Mouse (Mus musculus) adrenal gland, adult 8-10 months (tissue): Measurements from ENCODE around the gene Vps45. TPM values are rescaled to one million over a fixed set of nuclear protein-coding genes. Genes with fewer than 3 reads are reported as not detected.
"Not testable (repeated sequence)": the region's sequence is repeated elsewhere in the genome, so short reads cannot be mapped to it uniquely, and the experiment has no call there.

ENCODE experiments used
- DNase-seq: peaks from one replicate; pipeline ENCODE4 v3.0.0; 2022
- total RNA-seq, 4 experiments: library from RNA; stranded (reverse); gene quantifications; 2 replicates each; pipeline ENCODE4 v1.2.4; 2022

Vps45 gene
- total RNA-seq, 4 experiments from 2014 or later = 29.7 to 49.0 (median 34.9) TPM

DNA sequence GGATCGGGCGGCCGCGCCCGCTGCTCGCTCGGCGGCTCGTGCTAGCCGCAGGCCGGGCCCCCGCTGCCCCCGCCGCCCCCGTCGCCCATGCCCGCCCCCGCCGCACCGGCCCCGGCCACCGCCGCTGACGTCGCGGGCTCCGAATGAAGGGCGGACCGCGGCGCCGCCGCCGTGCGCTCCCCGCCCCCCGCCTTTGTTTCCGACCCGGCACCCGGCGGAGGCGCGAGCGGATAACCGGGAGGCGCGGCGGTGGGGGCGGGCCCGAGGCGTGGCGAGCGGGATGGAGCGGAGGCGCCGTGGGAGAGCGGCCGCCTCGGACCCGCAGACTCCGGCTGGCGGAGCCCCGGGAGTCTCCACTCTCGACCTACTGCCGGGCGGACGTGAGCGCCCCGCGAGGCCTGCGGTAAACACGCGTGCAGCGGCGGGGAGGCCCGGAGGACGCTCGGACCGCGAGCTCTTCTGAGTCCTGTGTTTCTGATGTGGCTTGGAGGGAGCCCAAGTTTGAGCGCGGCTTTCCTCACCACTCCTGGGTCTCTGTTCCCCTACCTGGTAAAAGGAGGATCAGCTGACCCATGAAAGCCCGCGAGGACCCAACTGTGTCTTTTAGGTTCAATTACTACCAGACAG lies 62.4 kb downstream of the Vps45 start, which contains the start of gene Plekho1:
TSS of gene Plekho1 (minus strand) at position 200 of the 627 bp plus-strand sequence.
- no peak for DNase-seq

DNA sequence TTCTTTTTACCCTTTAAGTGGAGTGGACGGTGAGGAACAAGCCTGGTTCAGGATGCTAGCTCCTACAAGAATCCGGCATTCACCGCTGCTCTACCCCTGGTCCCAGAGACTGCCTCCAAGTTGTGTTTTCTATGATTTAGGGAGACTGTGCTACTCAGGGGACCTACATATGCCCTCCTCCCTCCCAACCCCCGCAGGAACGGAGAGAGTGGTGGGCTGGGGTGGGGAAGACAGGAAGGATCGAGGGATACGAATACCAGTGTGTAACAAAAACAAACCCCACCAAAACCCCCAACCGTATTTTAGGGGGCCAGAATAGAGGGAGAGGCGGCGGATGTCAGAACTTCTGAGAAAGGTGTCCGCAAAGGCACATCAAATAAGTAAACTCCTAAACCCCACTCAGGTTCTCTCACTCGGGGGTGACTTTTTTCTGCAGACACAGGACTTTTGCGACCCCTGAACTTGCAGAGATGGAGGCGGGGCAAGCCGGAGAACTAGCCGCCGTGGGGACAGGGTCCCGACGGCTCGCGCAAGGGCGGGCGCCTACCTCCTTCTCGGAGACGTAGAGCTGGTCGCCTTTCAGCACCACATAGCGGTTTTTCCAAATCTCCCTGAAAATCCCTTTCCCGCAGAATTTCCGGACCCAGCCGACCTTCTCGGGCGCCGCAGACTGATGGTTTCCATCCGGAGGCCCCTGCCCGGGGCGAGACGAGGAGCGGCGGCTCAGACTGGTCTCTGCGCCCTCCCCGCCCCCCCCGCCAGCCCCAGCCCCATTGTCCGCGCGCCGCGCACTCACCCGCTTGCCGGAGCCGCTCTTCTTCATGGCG lies 63.1 kb downstream of the Vps45 start:
- no peak for DNase-seq

DNA sequence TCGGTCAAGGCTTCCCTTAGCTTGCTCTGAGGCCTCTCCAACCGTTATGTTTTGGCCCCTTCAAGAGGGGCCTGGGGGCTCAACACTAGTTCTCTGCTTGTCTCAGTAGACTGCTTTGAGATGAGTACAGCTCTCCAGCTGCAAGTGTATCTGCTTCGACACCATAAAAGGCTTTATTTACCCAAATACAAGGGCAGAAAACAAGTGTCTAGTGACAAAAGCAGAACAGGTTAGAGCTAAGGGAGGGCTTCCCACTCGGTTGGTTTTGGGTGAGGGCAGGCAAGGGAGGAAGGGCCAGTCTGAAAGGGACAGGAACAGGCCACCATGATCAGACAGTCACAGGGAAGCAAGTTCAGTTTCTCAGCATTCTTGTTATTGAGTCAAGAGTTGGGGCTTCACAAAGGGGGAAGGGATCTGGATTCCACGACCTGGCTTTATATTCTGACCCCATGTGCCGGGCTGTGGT lies 63.9 kb downstream of the Vps45 start:
- no peak for DNase-seq

DNA sequence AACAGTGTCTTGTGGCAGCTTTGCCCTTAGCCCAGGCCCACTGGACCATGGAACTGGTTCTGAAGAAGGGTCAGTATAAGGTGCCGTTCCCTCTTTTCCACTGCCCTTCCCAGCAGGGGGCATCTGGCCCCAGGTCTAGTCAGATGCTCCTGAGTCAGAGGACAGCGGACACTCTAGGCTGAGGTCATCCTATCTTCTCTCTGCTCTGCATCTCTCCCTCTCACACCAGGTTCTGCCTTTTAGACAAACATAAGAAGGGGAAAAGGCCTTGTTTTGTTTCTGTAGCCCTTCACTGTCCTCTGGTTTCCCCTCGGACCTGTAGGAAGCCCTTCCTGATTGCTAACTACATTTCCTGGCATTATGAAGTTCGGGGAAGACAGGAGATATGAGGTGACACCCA lies 64.4 kb downstream of the Vps45 start:
- no peak for DNase-seq

DNA sequence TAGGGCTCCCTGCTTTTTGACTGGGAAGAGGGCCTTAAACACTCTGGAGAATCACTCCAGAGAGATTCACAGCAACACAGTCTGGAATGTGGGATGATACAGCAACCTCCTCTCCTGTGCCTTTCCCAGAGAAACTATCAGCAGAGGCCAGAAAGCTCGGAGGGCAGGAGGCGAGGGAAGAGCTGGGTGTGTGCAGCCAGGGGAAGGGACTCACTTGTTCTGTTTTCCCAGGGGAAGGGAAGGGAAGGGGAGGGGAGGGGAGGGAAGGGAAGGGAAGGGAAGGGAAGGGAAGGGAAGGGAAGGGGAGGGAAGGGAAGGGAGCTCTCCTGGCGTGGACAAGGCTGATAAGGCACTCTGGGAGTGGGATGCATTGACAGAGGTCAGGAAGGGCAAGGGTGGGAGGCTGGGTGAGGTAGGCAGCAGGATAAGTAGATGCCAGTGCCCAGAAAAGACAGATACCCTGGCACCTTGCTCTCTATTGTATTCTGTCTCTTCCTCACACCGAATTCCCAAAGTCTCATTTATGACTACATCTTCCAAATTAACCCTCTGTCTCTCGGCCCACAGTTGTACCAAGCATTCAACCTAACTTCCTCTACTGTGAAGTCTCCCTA lies 65.2 kb downstream of the Vps45 start:
- no peak for DNase-seq

DNA sequence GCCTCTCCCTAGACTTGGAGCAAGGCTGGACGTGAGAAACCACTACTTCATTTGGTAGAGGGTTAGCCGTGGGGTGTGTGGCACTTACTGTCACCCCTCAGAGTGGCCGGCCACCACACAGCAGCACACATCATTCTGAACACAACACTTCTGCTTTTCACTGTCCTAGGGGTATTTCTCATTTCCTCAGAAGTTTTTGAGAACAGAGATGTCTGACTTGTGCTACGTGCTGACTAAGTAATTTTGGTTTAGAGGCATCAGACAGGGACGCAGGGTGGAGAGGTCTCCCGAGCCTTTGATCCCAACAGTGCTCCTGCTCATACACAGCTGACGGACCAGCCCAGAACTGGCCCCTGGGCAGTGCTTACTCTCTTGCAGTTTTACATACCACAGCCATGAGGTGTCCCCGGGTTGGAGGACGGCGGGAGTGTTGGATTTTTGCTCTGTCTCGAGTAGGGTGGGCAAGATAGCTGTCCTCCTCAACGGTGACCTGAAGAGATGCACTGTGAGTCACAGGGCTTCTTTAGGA lies 67.8 kb downstream of the Vps45 start:
- no peak for DNase-seq

DNA sequence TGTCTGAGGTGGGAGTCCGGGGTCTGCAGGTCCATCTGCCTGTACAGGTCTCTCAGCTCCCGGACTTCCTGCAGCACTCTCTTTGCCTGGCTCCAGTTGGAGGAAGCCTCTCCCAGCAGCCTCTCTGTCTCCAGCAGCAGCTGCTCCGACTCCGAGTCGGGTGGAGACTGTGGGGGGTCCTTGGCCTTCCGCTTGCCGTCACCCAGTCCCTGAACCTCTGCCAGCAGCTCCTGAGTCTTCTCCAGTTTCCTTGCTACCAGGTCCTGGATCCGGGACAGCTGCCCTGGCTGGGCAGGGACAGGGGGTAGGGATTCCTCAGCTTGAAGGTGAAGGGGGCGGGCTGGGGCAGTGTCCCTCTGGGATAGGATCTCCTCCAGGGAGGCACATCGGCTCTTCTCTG lies 69.3 kb downstream of the Vps45 start:
- no peak for DNase-seq

DNA sequence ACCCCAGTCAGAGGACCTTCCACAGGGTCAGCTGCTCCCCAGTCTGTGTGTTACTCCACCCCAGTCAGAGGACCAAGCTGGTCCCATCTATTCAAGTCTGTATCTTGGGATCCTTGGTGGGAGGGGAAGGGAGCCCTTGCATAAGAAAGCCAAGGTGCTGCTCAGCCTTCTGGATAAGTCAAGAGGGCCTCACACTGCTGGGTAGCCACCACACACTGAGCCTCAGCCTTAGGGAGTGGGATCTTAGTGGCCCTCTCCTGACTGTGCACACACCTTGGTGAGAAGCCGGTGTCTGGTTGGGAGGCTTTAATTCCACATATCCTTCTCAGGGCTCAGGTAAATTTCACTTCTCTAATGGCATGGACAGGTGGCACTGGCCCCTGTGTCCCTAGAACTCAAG lies 70.1 kb downstream of the Vps45 start:
- DNase-seq = no peak

DNA sequence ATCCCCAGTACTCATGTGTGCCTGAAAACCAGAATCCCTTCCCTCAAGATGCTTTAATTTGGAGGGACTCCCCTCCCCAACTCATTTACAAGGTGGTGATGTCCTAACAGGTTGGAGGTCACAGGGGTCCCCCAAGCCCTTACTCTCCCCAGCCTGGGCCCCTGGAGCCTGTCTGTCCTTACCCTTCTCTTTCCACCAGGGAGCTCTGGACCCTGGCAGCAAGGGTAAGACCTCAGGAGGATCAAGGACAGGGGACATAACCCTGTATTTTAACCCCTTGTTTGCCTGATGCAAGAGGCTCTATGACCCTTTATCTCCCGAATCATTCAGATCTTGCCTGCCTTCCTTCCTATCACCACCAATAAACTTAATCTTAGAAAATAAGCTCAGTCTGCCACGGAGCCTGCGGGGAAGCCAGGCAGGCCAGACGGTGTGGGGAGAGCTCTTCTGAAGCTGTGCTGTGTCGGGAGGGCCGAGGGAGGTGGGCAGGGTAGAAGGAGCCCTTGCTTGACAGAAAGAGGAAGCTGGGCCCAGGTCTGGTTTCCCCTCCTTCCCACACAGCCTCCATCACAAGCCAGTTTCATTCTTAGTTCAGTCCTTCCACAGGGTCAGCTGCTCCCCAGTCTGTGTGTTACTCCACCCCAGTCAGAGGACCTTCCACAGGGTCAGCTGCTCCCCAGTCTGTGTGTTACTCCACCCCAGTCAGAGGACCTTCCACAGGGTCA lies 70.7 kb downstream of the Vps45 start:
- no peak for DNase-seq

DNA sequence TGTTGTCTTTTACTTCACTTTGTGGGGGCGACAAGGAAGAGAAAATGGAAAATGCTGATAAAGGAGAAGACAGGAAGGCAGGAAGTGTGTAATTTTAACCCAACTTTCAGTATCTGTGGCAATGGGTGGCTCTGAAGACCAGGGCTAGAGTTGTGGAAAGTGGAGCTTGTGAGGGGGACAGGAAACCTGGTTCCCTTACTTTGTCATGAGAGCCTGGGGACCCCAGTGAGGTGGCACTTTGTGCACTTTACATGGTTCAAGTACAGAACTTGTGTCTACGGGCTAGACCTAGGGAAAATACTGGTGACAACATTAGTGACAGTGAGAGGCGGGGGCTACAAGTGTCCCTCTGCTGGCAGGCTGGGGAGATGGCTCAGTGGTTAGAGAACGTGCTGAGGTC lies 71.3 kb downstream of the Vps45 start:
- no peak for DNase-seq

DNA sequence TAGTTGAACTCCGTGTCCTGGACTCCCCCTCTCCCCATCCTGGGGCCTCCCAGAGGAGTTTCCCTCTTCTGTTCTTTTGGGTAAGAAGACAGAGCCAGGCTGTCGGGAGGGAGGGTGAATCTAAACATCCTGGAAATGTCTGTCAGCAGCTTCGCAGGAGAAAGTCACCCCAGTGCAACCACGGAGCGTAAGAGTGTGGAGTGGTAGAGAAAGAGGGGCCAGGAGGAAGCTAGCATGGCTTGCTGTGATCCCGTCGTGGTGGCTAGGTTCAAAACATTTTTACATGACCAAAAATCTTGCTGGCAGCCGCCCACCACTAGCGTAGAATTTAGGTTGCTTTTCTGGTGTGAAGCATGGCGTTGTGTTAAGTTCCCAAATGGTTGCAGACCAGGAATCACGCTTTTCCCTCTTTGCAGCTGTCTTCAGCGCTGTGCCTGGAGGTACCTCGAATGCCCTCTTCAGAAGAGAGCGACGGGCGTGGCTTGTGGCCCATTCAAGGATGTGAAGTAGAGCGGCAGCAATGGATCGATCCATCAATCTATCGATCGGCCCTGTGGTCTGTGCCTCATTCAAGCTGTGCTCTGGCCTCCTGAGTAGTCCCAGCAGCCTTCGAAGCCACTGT lies 72.2 kb downstream of the Vps45 start:
- no peak for DNase-seq

DNA sequence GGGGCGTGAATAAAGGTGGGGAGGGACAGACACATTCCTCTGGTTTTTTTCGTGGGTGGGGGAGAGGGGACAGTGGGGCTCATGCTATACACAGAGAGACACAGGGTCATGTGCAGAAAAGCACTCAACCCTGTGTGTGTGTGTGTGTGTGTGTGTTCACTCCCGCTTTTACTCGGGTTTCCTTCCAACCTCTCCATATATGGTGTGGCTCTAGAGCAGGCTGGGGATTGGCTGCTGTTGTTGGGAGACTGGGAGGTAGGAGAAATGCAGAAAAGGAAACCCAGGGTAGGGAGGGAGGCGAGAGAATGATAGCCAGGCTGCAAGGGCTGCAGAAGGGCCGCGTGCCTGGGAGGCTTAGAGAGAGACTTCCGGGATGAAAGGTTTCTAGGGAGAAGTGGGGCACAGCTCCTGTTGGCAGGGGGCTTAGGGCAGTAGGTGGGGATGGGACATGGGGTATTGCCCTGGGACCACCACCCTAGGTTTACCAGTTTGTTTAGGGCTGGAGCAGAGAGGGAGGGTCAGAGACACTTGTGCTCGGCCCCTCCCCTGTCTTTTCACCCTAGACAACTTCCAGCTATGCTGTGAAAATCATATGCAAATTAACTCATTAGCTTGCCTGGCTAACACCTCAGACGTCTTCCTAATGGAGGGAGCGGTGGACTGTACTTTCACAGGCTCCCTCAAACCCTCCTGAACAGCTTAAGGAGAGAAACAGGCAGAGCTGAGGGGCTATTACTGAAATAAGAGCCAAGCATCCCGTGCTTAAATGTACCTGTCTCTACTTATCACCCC lies 72.9 kb downstream of the Vps45 start:
- DNase-seq = no peak

DNA sequence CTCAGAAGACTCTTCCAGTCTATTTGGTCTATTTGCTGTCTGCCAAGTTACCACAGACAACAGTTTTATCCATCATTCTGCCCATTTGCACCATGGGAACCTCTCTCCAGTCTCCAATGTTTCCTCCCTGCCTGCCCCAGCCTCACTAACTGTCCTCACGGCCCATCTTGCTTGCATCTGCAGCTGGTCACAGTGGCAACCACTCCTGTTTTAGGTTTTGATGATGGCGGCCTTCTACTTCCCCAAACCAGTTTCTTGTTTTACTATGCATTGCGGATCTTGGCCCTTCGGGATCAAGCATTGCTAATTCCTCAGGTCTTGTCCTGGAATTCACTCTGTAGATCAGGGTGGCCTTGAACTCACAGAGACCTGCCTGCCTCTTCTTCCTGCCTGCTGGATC lies 76.1 kb downstream of the Vps45 start:
- no peak for DNase-seq

DNA sequence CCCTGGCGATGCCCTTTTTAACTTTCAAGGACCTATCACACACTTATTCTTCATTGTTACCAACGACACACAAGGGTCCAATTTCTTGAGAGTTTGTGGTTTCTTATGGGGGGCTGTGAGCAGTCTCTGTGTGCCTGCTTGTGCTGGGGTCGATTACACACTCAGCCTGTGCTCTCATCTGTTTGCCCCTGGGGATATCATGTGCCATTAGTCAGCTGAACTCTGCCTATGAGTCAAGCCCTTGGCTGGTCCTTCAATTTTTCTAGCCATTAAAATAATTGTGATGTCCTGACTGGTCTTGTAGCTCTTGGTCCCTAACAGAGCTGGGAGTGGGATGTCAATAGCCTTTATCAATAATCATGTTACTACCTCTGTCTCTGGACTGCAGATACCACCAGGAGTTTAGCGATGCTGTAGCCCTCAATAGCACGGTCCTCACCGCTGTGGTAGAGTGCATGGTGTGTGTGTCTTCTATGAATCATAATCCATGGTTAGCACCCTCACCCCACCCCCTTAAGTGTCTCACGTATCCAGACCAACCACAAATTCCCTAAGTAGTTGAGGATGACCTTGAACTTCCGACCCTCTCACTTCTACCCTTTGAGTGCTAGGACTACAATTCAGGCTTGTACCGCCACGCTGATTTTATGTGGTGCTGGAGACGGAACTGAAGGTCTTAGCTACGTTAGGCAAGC lies 77.8 kb downstream of the Vps45 start:
- no peak for DNase-seq

DNA sequence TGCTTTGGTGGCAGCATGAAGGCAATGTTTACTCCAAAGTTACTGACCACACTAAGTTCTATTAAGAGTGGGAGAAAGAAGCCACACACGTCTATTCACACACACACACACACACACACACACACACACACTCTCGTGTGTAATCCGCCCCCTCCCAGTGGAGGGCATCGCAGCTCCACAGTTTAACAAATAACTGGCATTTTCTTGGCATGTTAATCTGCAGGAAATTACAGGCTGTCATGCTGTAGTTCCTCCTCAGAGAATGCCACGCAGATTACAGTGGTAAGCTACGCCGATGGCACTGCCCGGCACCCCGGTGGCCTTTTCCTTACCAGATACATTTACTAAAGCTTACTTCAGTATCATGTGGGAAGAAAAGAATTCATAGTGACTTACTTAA lies 80.0 kb downstream of the Vps45 start:
- no peak for DNase-seq

DNA sequence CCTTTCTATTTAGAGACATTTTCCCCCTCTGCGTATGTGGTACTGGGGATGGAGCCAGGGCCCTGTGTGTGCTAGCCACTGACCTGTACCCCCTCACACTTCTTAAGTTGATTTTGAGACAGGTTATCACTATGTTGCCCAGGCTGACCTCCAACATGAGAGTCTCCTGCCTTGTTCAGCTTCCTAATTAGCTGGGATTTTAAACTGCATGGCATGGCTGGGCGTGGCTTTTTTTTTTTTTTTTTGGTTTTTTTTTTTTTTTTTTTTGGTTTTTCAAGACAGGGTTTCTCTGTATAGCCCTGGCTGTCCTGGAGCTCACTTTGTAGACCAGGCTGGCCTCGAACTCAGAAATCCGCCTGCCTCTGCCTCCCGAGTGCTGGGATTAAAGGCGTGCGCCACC lies 80.7 kb downstream of the Vps45 start:
- not testable (repeated sequence) for DNase-seq

DNA sequence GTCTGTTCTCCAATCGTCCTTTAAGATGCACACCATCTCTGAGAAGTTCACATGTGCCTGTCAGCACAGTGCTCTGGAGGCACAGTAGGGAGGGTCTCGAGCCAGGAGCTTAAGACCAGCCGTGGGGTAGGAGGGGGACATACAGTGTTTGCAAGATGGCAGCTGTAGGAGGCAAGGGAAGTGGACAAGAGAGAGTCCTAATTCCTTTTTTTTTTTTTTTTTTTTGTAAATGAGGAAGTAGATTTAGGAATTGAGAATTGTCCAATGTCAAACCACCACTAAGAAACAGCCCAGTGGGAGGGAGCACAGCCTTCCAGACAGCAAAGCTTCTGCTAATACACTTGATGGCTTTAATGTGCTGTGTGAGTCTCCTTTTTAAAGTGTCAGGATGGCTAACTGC lies 81.2 kb downstream of the Vps45 start:
- DNase-seq = no peak

DNA sequence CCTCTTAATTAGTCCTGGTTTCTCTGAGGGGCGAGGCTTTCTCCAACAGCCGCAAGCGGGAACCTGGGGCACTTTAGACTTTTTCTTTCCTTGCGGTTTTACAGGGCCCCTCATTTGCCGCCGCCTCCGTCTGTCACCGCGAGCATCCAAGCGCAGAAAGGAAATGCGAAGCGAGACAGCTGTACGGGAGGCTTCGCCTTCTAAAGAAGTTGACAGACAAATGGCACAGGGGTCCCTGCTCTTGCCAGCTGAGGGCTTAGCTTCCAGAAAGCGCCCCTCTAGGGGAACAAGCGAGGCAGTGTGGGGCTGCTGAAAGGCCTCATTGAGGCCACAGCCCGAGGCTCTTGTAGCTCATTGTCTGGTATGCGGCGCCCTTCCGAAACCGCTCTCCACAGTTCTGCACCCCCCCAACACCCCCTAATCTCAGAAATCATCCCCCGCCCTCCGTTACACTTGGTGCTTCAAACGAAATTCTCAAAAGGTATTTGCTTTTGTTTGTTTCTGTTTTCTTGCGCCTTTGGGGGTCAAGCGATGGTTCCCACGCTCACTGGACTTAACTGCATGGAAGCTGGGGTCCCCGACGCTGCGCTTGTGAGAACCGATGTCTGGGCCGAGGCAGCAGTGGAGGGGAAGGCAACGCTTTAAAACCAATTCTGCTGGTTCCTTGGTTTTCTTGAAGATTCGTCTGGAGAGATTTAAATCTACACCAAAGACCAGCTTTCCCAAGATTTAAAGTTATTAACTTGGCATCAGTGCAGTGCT lies 85.2 kb downstream of the Vps45 start:
- no peak for DNase-seq

DNA sequence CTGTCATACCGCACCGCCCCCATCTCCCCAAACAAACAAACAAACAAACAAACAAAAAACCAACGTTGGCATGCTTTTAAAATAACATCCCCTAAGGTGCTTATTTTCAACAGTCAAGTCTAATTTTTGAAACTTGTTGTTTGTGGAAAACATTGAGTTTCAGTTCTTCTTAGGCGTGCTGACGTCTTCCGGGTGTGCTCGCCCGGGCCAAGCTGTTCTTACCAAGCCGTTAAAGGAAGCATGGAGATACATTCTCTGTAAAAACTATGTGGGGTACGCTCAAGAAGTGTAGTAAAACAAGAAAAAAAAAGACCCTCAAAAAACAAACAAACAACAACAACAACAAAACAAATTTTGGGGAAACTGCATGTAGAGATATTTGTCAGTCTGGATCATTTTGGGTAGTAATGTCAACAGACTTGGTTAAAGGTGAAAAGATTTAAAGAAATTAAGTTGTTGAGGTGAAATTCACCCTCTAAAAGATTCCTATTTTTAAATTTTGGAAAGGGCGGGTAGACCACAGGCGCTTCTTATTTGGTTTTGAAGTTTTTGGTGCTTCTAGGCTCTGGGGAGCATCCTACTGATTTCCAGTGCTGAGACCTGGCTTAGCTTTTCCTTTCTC lies 85.9 kb downstream of the Vps45 start:
- no peak for DNase-seq
